Mouse (Mus musculus): Measurements from ENCODE around the gene Smim5. TPM values are rescaled to one million over a fixed set of nuclear protein-coding genes. Genes with fewer than 3 reads are reported as not detected.

Gene Smim5
- polyA plus RNA-seq, 1 experiment = not detected

DNA sequence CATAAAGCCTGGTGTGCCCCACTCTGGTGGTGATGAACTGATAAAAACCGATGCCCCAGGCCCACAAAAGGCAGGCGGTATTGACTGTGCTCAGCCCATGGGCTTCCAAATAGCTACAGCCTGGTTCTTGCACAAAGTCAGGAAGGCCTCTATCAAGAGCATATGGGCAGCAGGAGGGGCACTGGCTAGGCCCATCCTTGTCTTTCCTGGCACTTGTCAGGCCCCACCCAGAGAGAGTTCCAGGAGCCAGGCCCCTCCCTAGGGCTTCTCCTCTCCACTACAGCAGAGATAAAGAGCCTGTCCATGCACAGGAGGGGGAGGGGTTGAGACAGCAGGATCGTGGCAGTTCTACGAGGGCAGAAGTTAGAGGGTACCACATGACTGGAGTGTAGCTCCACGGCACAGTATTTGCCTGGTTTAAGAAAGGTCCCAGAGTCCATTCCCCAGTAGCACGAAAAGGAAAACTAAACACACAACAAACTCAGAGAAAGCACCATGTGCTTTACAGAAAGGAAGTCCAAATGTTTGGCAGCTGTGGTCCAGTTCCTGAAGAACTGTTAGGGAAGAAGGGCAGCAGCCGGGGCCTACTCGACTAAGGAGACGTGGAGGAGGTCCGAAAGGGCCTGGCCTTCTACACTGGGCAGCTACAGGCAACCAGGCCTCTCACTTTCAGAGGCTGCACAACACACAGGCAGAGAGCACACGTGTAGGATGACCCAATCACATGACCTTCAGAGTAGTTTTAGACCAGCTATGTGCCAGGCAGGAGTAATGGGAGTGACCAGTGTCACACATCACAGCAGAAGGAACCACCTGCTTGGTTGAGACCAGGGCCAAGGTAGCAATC is 3.8 kb downstream of the Smim5 start:
- TF ChIP-seq POLR2A (IDR thresholded peaks at IDR 0.05; ENCODE audit: low read depth, low read length) = no peak
- TF ChIP-seq CTCF (IDR thresholded peaks at IDR 0.05; ENCODE audit: borderline replicate concordance, insufficient read depth, low read length) = no peak
- H3K27ac ChIP-seq (ENCODE audit: insufficient read depth, low read length) = no peak overlapping the region
- no peaks in the 10 kb centered on the region for H3K4me1 ChIP-seq (ENCODE audit: control insufficient read depth, insufficient read depth, low read length)
- no peak overlapping the region for H3K4me3 ChIP-seq (ENCODE audit: insufficient read depth, low read length)

DNA sequence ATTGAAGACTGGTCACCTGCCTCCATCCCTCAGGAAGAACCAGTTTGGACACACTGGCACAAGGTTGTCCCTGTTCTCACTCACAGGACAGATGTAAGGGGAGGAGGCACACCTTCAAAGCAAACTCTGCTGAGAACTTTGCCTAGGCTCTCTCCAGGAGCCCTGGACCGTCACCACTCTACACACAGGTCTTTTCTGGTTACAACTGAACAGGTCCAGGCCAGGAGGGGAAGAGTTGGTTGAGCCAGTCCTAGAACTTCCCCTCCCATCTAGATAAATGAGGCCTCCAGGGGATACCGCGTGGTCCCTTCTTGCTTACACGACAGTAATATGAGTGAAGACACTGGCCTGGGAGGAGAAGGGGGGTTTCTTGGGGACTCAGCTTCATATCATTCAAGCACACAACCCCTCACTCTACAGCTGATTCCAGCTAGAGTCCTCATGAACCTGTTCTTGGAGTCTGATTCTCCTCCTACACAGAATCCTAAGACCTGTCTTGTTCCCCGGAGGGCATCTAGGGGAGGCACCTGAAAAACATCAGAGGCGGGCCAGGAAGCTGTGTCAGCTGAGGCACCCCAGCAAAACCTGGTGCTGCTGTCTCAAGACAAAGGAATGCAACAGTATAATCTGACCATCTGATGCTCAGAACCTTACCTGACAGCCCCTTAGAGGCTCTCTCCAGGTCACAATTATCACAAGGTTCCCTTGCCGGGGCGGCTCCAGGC is 4.6 kb downstream of the Smim5 start:
- no peak for TF ChIP-seq CTCF (IDR thresholded peaks at IDR 0.05; ENCODE audit: borderline replicate concordance, insufficient read depth, low read length)
- no peak for TF ChIP-seq POLR2A (IDR thresholded peaks at IDR 0.05; ENCODE audit: low read depth, low read length)
- Histone ChIP-seq H3K27ac (ENCODE audit: insufficient read depth, low read length) (no peak overlapping the region), H3K4me3 (ENCODE audit: insufficient read depth, low read length) (no peak overlapping the region)

DNA sequence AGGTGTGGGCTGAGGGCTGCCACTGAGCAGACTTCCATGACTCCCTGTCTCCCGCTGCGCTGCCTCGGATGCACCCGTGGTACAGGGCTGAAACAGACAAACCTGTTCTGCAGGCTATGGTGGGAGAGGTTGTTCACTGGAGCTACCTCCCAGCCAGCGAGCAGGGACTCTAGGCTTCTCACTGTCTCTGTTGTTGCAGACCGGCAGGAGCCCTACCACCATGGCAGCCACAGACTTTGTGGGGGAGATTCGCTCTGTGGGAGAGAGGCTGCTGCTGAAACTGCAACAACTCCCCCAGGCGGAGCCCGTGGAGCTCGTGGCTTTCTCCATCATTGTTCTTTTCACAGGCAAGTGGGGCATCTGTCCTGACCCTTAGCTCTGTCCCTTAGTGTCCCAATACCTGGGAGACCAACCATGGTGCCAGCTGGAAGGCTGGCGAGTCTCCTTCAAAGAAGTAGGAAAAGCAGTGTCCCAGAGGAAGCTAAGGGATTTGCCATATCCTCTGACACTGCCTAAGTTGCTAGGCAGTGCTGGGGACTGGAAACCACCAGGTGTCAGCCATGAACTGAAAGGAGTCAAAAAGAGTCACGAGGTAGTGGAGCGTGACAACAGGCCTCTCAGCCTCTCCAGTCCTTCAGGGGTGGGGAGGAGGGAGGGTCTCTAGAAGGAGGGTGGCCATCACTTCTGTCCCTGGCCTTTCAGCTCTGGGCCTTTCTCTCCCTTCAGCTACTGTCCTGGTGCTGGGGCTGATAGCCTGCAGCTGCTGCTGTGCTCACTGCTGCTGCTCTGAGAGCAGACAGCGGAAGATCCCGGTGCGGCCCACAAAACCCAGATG is 5.4 kb downstream of the Smim5 start:
- TF ChIP-seq POLR2A (IDR thresholded peaks at IDR 0.05; ENCODE audit: low read depth, low read length) (no peak), CTCF (IDR thresholded peaks at IDR 0.05; ENCODE audit: borderline replicate concordance, insufficient read depth, low read length) (no peak)

More for the DNA sequence above, 4.6 kb downstream of the Smim5 start:
- H3K4me1 ChIP-seq (ENCODE audit: control insufficient read depth, insufficient read depth, low read length) = no peaks in the 10 kb centered on the region

DNA sequence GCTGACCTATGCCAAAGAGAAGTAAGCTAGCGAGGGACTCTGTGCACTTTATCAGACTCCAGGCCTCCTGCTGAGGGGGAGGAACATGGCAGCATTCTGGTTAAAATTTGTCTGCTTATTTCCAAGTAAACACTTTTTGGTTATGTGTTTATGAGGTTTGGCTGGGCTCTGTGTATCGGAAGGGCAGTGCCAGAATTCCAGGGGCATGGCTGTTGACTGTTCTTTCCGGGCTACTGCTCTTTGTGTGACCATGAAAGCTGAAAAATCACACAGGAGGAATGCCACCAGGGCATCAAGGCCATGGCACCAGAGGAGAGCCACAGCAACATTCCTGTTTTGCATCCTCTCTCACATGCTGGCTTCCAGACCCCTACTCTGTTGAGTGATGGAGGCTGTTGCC is 6.3 kb downstream of the Smim5 start:
- H3K27ac ChIP-seq (ENCODE audit: insufficient read depth, low read length) = no peak overlapping the region
- H3K4me1 ChIP-seq (ENCODE audit: control insufficient read depth, insufficient read depth, low read length) = no peaks in the 10 kb centered on the region
- TF ChIP-seq POLR2A (IDR thresholded peaks at IDR 0.05; ENCODE audit: low read depth, low read length) (no peak), CTCF (IDR thresholded peaks at IDR 0.05; ENCODE audit: borderline replicate concordance, insufficient read depth, low read length) (no peak)
- H3K4me3 ChIP-seq (ENCODE audit: insufficient read depth, low read length) = no peak overlapping the region

More for the DNA sequence above, 5.4 kb downstream of the Smim5 start:
- Histone ChIP-seq H3K27ac (ENCODE audit: insufficient read depth, low read length) (no peak overlapping the region), H3K4me3 (ENCODE audit: insufficient read depth, low read length) (no peak overlapping the region), H3K4me1 (ENCODE audit: control insufficient read depth, insufficient read depth, low read length) (no peaks in the 10 kb centered on the region)

DNA sequence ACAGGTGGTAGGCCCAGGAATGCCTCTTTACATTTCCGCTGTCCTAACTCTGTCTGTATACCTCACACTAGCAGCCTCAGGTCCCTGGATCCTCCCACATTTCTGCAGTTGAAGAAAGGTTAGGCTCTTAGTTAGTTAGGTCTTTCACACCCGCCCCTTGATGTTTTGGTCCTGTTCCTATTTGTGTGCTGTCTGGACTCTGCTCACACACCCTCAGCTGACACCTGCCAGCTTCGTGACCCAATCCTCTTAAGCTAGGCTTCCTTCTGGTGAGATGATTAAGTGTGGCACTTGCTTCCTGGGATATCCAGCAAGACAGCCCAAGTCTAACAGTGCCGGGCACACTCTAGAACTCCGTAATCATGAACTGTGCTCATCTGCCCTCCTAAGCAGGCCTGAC is 6.8 kb downstream of the Smim5 start:
- no peak overlapping the region for H3K4me3 ChIP-seq (ENCODE audit: insufficient read depth, low read length)
- no peak overlapping the region for H3K27ac ChIP-seq (ENCODE audit: insufficient read depth, low read length)
- TF ChIP-seq CTCF (IDR thresholded peaks at IDR 0.05; ENCODE audit: borderline replicate concordance, insufficient read depth, low read length) (no peak), POLR2A (IDR thresholded peaks at IDR 0.05; ENCODE audit: low read depth, low read length) (no peak)
- H3K4me1 ChIP-seq (ENCODE audit: control insufficient read depth, insufficient read depth, low read length) = no peaks in the 10 kb centered on the region

DNA sequence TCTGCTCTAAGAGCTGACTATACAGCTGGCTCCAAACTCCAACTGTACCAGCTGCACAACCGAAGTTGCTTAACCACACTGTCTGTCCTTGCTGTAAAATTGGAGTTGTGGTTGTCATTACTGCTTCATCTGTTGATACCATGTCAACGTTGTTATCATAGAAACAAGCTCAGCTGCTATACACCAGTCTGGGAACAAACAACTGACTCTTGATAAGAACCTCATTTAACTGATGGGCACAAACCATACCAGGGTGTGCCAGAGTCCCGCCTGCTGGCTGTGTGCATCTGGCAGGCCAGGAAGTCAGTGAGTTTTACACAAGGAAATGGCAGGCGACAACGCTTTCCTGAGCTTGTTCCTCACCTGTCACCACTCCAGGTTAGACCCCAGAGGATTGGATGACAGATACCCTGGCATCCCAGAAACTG is 11.4 kb downstream of the Smim5 start:
- Histone ChIP-seq H3K4me1 (ENCODE audit: control insufficient read depth, insufficient read depth, low read length) (no peaks in the 10 kb centered on the region), H3K4me3 (ENCODE audit: insufficient read depth, low read length) (no peak overlapping the region), H3K27ac (ENCODE audit: insufficient read depth, low read length) (no peak overlapping the region)
- TF ChIP-seq CTCF (IDR thresholded peaks at IDR 0.05; ENCODE audit: borderline replicate concordance, insufficient read depth, low read length) = no peak
- TF ChIP-seq POLR2A (IDR thresholded peaks at IDR 0.05; ENCODE audit: low read depth, low read length) = no peak

DNA sequence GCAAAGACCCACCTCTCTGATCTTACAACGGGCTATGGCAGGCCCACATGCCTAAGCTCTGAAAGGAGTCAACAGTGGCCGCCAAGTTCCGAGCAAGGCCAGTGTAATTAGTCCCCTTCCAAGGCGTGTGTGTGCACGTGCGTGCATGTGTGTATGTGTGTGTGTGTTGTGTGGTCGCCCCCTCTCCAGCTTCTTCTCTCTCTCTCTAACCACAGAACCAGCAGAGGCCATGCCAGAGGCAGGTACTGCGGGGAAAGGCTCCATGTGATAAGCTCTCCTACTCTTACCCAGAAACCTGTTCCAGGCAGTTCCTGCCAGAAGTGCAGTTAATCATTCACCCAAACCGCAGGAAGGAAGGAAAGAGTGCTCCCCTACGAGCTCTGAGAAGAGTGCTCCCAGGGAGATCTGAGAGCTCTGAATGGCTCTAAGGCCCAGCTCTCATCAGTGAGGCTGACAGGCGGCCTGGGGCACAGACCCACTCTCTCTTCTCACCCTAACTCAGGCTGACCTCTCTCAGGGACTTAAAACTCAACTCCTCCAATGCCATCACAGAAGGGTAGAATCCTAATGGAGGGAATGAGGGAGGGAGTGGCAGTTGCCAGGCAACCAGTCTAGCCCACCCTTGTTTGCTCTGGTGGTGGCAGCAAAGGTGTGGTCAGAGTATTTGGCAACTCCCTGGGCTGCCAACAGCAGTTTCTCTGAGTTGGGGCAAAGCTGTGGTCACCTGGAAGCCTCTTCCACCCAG is 12.0 kb downstream of the Smim5 start, which contains the start of gene Smim6:
Gene Smim6, plus strand, starts transcription at position 386 of the 745 bp plus-strand sequence.
- TF ChIP-seq CTCF (IDR thresholded peaks at IDR 0.05; ENCODE audit: borderline replicate concordance, insufficient read depth, low read length) (no peak), POLR2A (IDR thresholded peaks at IDR 0.05; ENCODE audit: low read depth, low read length) (no peak)
- no peak within 1 kb of the TSS for H3K27ac ChIP-seq (ENCODE audit: insufficient read depth, low read length)
- no peak within 1 kb of the TSS for H3K4me3 ChIP-seq (ENCODE audit: insufficient read depth, low read length)

DNA sequence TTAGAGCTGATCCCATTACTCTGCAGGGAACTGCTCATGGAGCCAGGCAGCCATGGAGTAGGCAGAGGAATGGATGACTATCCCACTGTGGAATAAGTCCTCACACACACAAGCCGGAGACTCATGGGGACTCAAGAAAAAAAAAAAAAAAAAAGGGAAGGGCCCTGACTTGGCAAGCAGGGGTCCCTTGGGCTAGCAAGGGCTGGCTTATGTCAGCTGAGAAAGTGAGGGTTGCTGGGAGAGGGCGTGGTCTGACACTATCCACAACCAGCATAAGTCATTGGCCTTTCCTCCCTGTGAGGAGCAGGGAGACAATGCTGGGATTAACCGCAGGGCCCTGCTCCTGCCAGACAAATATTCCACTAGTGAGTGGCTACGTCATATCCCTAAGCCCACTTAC is 16.8 kb downstream of the Smim5 start:
- Histone ChIP-seq H3K4me1 (ENCODE audit: control insufficient read depth, insufficient read depth, low read length) (no peaks in the 10 kb centered on the region), H3K4me3 (ENCODE audit: insufficient read depth, low read length) (no peak overlapping the region), H3K27ac (ENCODE audit: insufficient read depth, low read length) (no peak overlapping the region)
- TF ChIP-seq CTCF (IDR thresholded peaks at IDR 0.05; ENCODE audit: borderline replicate concordance, insufficient read depth, low read length) (no peak), POLR2A (IDR thresholded peaks at IDR 0.05; ENCODE audit: low read depth, low read length) (no peak)

More for the DNA sequence above, 12.0 kb downstream of the Smim5 start, which contains the start of gene Smim6:
- H3K4me1 ChIP-seq (ENCODE audit: control insufficient read depth, insufficient read depth, low read length) = no peaks in the 10 kb centered on the region

DNA sequence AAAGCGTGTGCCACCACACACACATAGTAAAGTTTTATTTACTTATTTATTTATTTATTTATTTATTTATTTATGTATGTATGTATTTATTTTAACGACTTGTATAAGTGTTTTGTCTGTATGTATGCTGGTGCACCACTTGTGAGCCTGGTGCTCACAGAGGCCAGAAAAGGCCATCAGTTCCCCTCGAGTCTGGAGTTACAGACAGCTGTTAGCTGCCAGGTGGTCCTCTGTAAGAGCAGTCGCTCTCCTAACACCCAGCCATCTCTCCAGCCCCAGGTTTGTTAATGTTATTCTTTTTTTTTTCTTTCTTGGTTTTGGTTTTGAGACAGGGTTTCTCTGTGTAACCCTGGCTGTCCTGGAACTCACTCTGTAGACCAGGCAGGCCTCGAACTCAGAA is 18.9 kb downstream of the Smim5 start:
- Histone ChIP-seq H3K27ac (ENCODE audit: insufficient read depth, low read length) (no peak overlapping the region), H3K4me3 (ENCODE audit: insufficient read depth, low read length) (no peak overlapping the region), H3K4me1 (ENCODE audit: control insufficient read depth, insufficient read depth, low read length) (no peaks in the 10 kb centered on the region)
- TF ChIP-seq POLR2A (IDR thresholded peaks at IDR 0.05; ENCODE audit: low read depth, low read length) (no peak), CTCF (IDR thresholded peaks at IDR 0.05; ENCODE audit: borderline replicate concordance, insufficient read depth, low read length) (no peak)

Measured in embryonic fibroblast, embryonic 13.5 days (primary cell).